ENCODE assay signal across 17 mouse cellular contexts in the genomic region with DNA sequence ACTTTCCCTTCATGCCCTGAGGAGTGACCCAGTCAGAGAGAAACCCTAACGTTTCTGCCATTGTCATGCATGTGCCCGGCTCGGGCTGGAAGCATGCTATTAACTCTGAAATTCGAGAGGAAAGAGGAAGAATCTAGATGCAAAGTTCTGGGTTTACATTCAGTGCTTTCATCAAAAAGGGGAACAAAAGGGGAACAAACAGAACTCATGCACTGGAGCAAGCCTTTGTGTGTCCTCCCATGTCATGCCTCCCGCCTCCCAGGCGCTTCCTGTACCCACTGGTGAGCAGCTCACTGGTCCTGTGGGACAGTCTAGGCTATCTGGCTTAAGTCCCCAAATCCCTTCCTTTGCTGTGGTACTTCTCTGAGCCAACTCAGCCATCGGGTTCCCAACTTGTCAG.
A peak's percentile ranks its signal among the peaks of the same experiment; 100 is the strongest.
DNase-seq lines count a peak whose midpoint lies in the region; ATAC-seq and TF ChIP-seq lines count a peak whose summit lies in the region.
"Had no signal": no experiment of that assay in that cellular context is flagged by ENCODE, and none has a peak within 500 bp of the region (broad histone marks: within the 10 kb centered on the region; RNA-seq: fewer than 3 reads in every experiment).

No protein-coding gene starts in this region.

- peaks cover 18% of the 10 kb centered on the region for H3K4me1 ChIP-seq in lung, postnatal 0 days (ENCODE audit: insufficient read depth, low read depth, low read length)
- H3K4me1 ChIP-seq in CH12.LX (ENCODE audit: control insufficient read depth in 1 of 2, insufficient read depth in 2 of 2): peaks cover 3 to 51% of the 10 kb centered on the region in 2 experiments; a peak in 2 of 4 replicates
- H3K4me1 ChIP-seq in forebrain, embryonic 16.5 days (replicated peaks; ENCODE audit: control insufficient read depth, insufficient read depth, low read length): peaks cover 24% of the 10 kb centered on the region

- no peak for TF ChIP-seq RAD21 in CH12.LX (IDR thresholded peaks at IDR 0.05; ENCODE audit: low read depth, low read length)

- TF ChIP-seq CTCF in lung, postnatal 0 days (IDR thresholded peaks at IDR 0.05): no peak
- TF ChIP-seq CTCF in CH12.LX (conservative IDR thresholded peaks at IDR 0.05 in 1 of 2, IDR thresholded peaks at IDR 0.05 in 1 of 2; ENCODE audit: low read depth in 2 of 2, low read length in 2 of 2): no peak

- peak; percentile 19 for DNase-seq in lung, postnatal 0 days (ENCODE audit: low spot score)
- DNase-seq in lung, postnatal 14 days: no peak
- DNase-seq in CH12.LX (ENCODE audit: extremely low read depth) (peak; percentile 33), ZHBTc4 (ENCODE audit: low read depth, low spot score) (peak; percentile 16)
- DNase-seq in thymus, postnatal 14 days: no peak
- DNase-seq in adrenal gland, adult (ENCODE audit: inconsistent age in 2 of 2, low spot score in 1 of 2): no peak
- DNase-seq: cerebellum, adult 11 months; gastrocnemius, postnatal 25 days; kidney, adult 8-10 months; kidney, postnatal 25 days; lung, postnatal 4 days had no signal

- no peaks in the 10 kb centered on the region for H3K79me2 ChIP-seq in CH12.LX (replicated peaks; ENCODE audit: control insufficient read depth, extremely low read depth, insufficient read depth, poor library complexity, severe bottlenecking)

- H3K9ac ChIP-seq in lung, postnatal 0 days (replicated peaks; ENCODE audit: low read depth): no peak overlapping the region
- H3K9ac ChIP-seq in CH12.LX (ENCODE audit: insufficient read depth, low read depth): no peak overlapping the region
- H3K9ac ChIP-seq in forebrain, embryonic 16.5 days (replicated peaks; ENCODE audit: low read depth, low read length): no peak overlapping the region
- H3K9ac ChIP-seq: embryonic facial prominence, embryonic 12.5 days; limb, embryonic 13.5 days; liver, embryonic 14.5 days; midbrain, embryonic 15.5 days had no signal

- TF ChIP-seq EP300 in lung, postnatal 0 days (IDR thresholded peaks at IDR 0.05): no peak
- no peak for TF ChIP-seq EP300 in CH12.LX (IDR thresholded peaks at IDR 0.05; ENCODE audit: low read length)

- no peak for TF ChIP-seq POLR2A in CH12.LX (IDR thresholded peaks at IDR 0.05; ENCODE audit: low read depth, low read length)

- H3K9me3 ChIP-seq in lung, postnatal 0 days (ENCODE audit: low read length): no peaks in the 10 kb centered on the region
- H3K9me3 ChIP-seq in CH12.LX (replicated peaks; ENCODE audit: low read length): no peaks in the 10 kb centered on the region
- no peaks in the 10 kb centered on the region for H3K9me3 ChIP-seq in forebrain, embryonic 16.5 days (ENCODE audit: control insufficient read depth, low read length)
- H3K9me3 ChIP-seq: embryonic facial prominence, embryonic 12.5 days; limb, embryonic 13.5 days; midbrain, embryonic 15.5 days had no signal

- no peak overlapping the region for H3K4me3 ChIP-seq in lung, postnatal 0 days (ENCODE audit: low read depth, low read length)
- H3K4me3 ChIP-seq in CH12.LX (replicated peaks in 1 of 3; ENCODE audit: low read depth in 2 of 3, low read length in 2 of 3, poor library complexity in 1 of 3): no peak overlapping the region
- H3K4me3 ChIP-seq in forebrain, embryonic 16.5 days (replicated peaks; ENCODE audit: low read length): no peak overlapping the region
- H3K4me3 ChIP-seq: embryonic facial prominence, embryonic 12.5 days; limb, embryonic 13.5 days; midbrain, embryonic 15.5 days had no signal

- ATAC-seq in lung, postnatal 0 days: no peak
- peak; percentile 89 for ATAC-seq in megakaryocyte, adult 5-6 weeks (ENCODE audit: poor library complexity, severe bottlenecking)
- ATAC-seq in forebrain, embryonic 16.5 days: no peak
- ATAC-seq: midbrain, embryonic 15.5 days had no signal

- dilution Hi-C loops in CH12.LX (cut with MboI; ENCODE audit: extremely low pct_ligation_motif_present, extremely low pct_unique_long_range_greater_than_20kb, low sequenced_read_pairs): no loop called here

- no peak overlapping the region for H3K4me2 ChIP-seq in lung, postnatal 0 days (replicated peaks; ENCODE audit: low read depth, low read length)
- H3K4me2 ChIP-seq in CH12.LX (ENCODE audit: insufficient read depth, low read depth, poor library complexity, severe bottlenecking): no peak overlapping the region
- H3K4me2 ChIP-seq in forebrain, embryonic 16.5 days (ENCODE audit: low read length): no peak overlapping the region
- H3K4me2 ChIP-seq: embryonic facial prominence, embryonic 12.5 days; limb, embryonic 13.5 days; midbrain, embryonic 15.5 days had no signal

- no peaks in the 10 kb centered on the region; the same call in 1 of the 2 replicates for H3K36me3 ChIP-seq in lung, postnatal 0 days (ENCODE audit: insufficient read depth, low read length)
- H3K36me3 ChIP-seq in CH12.LX (replicated peaks in 1 of 2; ENCODE audit: control insufficient read depth in 1 of 2, insufficient read depth in 1 of 2, low read length in 1 of 2): peaks cover 7 to 51% of the 10 kb centered on the region in 2 experiments
- no peaks in the 10 kb centered on the region for H3K36me3 ChIP-seq in forebrain, embryonic 16.5 days (ENCODE audit: control insufficient read depth, insufficient read depth)
- H3K36me3 ChIP-seq: midbrain, embryonic 15.5 days had no signal

- in situ Hi-C loops in CH12.LX (cut with MboI; ENCODE audit: low pct_ligation_motif_present, low pct_unique_long_range_greater_than_20kb, low sequenced_read_pairs): no loop called here

- 70% methylated on average over 7 of the region's 7 CpGs for WGBS in lung, postnatal 0 days
- WGBS in forebrain, embryonic 16.5 days: 57% methylated on average over 7 of the region's 7 CpGs

- H3K27me3 ChIP-seq in lung, postnatal 0 days (replicated peaks; ENCODE audit: insufficient read depth, low read length): no peaks in the 10 kb centered on the region
- no peaks in the 10 kb centered on the region for H3K27me3 ChIP-seq in CH12.LX (replicated peaks)
- no peaks in the 10 kb centered on the region for H3K27me3 ChIP-seq in forebrain, embryonic 16.5 days (replicated peaks; ENCODE audit: control insufficient read depth, insufficient read depth, low read length)
- H3K27me3 ChIP-seq: embryonic facial prominence, embryonic 12.5 days; limb, embryonic 13.5 days; midbrain, embryonic 15.5 days had no signal

- H3K27ac ChIP-seq in lung, postnatal 0 days (ENCODE audit: low read length): no peak overlapping the region
- no peak overlapping the region for H3K27ac ChIP-seq in CH12.LX (ENCODE audit: insufficient read depth, low read depth)
- no peak overlapping the region for H3K27ac ChIP-seq in forebrain, embryonic 16.5 days (ENCODE audit: low read length)
- H3K27ac ChIP-seq: embryonic facial prominence, embryonic 12.5 days; limb, embryonic 13.5 days; liver, embryonic 14.5 days; midbrain, embryonic 15.5 days had no signal

TF ChIP-seq in CH12.LX, 34 proteins besides CTCF, POLR2A, EP300 and RAD21:
- TF ChIP-seq MAX (IDR thresholded peaks at IDR 0.05; ENCODE audit: low read length): no peak
- TF ChIP-seq MAFK (IDR thresholded peaks at IDR 0.05; ENCODE audit: insufficient replicate concordance, low read length): no peak
- TF ChIP-seq TBP (conservative IDR thresholded peaks at IDR 0.05; ENCODE audit: low read depth, low read length): no peak
- no peak for TF ChIP-seq E2F4 (IDR thresholded peaks at IDR 0.05; ENCODE audit: insufficient replicate concordance, low read depth, low read length)
- no peak for TF ChIP-seq USF1 (IDR thresholded peaks at IDR 0.05; ENCODE audit: low read depth, low read length)
- TF ChIP-seq GABPA (IDR thresholded peaks at IDR 0.05; ENCODE audit: insufficient replicate concordance, low read depth, low read length): no peak
- TF ChIP-seq CHD2 (IDR thresholded peaks at IDR 0.05; ENCODE audit: low read length): no peak
- no peak for TF ChIP-seq ZKSCAN1 (IDR thresholded peaks at IDR 0.05; ENCODE audit: borderline replicate concordance, low read depth, low read length)
- TF ChIP-seq MYC (IDR thresholded peaks at IDR 0.05; ENCODE audit: low read depth, low read length): no peak
- TF ChIP-seq RCOR1 (conservative IDR thresholded peaks at IDR 0.05; ENCODE audit: low read depth, low read length): no peak
- TF ChIP-seq SMC3 (IDR thresholded peaks at IDR 0.05; ENCODE audit: low read depth, low read length): no peak

Comparison
In these comparisons a context has a peak if more than half of its experiments do, and no peak if none do; other contexts are left out.
1. DNase-seq: peak in lung, postnatal 0 days (single experiment), CH12.LX (single experiment) and ZHBTc4 (single experiment); none in lung, postnatal 14 days (single experiment), thymus, postnatal 14 days (single experiment) and adrenal gland, adult (0 of 2).